Mouse (Mus musculus) hindbrain, embryonic 11.5 days (tissue): ENCODE results near the gene Cpeb3. TPM values are rescaled to one million over a fixed set of nuclear protein-coding genes. Genes with fewer than 3 reads are reported as not detected.

ENCODE experiments used
- ATAC-seq: fragments of 200-750 bp; cut with Nextera tagmentation; 2 replicates; pipeline ENCODE4 v1.8.0; 2017; ENCODE audit warnings: mild to moderate bottlenecking, moderate TSS enrichment, moderate library complexity; ENCODE audit not compliant: low FRiP score
- DNase-seq: peaks from one replicate; pipeline ENCODE4 v3.0.0-alpha.2; 2015; ENCODE audit warnings: low spot score
- H3K27ac ChIP-seq: fragments of 300-500 bp; sonication (generic); 2 replicates; pipeline ENCODE4 v1.5.1; 2014; ENCODE audit warnings: mild to moderate bottlenecking, low read depth, low read length
- H3K27me3 ChIP-seq: fragments of 300-500 bp; sonication (generic); 2 replicates; pipeline ENCODE4 v1.6.1; 2014; ENCODE audit warnings: mild to moderate bottlenecking, low read length, moderate library complexity, mixed read lengths; ENCODE audit not compliant: control insufficient read depth, insufficient read depth
- H3K36me3 ChIP-seq: fragments of 300-500 bp; sonication (generic); 2 replicates; pipeline ENCODE4 v1.6.1; 2014; ENCODE audit warnings: mild to moderate bottlenecking, low read length, moderate library complexity, mixed read lengths; ENCODE audit not compliant: control insufficient read depth, insufficient read depth
- H3K4me1 ChIP-seq: fragments of 300-500 bp; sonication (generic); replicated peaks from 2 replicates; pipeline ENCODE4 v1.6.1; 2014; ENCODE audit warnings: low read length, mixed read lengths; ENCODE audit not compliant: control insufficient read depth, insufficient read depth
- H3K4me2 ChIP-seq: fragments of 300-500 bp; sonication (generic); replicated peaks from 2 replicates; pipeline ENCODE4 v1.6.1; 2014; ENCODE audit warnings: mild to moderate bottlenecking, low read depth, low read length
- H3K4me3 ChIP-seq: fragments of 300-500 bp; sonication (generic); 2 replicates; pipeline ENCODE4 v1.5.1; 2014; ENCODE audit warnings: low read depth, low read length
- H3K9ac ChIP-seq: fragments of 300-500 bp; sonication (generic); 2 replicates; pipeline ENCODE4 v1.6.1; 2014; ENCODE audit warnings: low read depth, low read length
- H3K9me3 ChIP-seq: fragments of 300-500 bp; sonication (generic); 2 replicates; pipeline ENCODE4 v1.6.1; 2016; ENCODE audit warnings: low read length; ENCODE audit not compliant: control insufficient read depth
- whole genome bisulfite sequencing: fragments of 180-500 bp; shearing (Covaris S2); extraction: QIAGEN DNeasy Blood & Tissue Kit; methylation state at CpG from one replicate; pipeline ENCODE4 v1.1.7; 2014; 5-methylcytosine and 5-hydroxymethylcytosine counted together
- polyA plus RNA-seq: library from polyadenylated mRNA; unstranded; fragments of >200 nt; fragmentation: Nextera tagmentation; extraction: Ambion mirVana; gene quantifications from 2 replicates; pipeline ENCODE4 v1.2.1, GENCODE M21; 2014

Cpeb3 gene
- polyA plus RNA-seq, 1 experiment from 2014 or later, result 4.9 TPM

DNA sequence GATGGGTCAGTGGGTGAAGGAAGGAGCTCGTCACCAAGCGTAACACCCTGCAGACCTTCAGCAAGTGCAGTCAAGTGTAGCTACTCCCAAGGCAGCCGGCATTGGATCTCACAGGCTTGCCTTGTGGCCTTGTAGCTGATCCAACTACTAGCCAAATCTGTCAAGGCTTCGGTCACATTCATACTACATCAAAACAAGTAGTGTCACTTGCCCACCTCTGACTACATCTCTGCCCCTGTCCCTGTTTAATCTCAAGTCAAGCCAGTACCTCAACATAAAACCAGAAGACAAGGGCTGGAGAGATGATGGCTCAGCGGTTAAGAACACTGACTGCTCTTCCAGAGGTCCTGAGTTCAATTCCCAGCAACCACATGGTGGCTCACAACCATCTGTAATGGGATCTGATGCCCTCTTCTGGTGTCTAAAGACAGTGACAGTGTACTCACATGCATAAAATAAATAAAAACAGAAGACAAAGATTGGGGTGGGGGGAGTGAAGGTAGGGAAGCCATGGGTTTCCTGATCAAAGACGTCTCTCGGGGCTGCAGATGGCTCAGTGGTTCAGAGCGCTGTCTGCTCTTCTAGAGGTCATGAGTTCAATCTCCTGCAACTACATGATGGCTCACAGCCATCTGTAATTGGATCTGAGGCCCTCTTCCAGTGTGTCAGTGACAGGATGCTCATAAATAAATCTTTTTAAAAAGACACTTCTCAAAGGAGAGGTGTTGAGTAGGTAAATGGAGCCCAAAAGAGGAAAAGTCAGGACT, 194.0 kb downstream of the Cpeb3 start:
- Histone ChIP-seq H3K27me3 (no peaks in the 10 kb centered on the region), H3K36me3 (peaks cover 6% of the 10 kb centered on the region; the same call in 1 of the 2 replicates), H3K4me1 (0 out of 2 replicates have a peak, but pooled peaks cover 4% of the 10 kb centered on the region), H3K4me2 (no peak overlapping the region), H3K27ac (no peak overlapping the region), H3K4me3 (no peak overlapping the region), H3K9me3 (no peaks in the 10 kb centered on the region), H3K9ac (no peak overlapping the region)
- DNase-seq (no peak), ATAC-seq (no peak)
- WGBS, result 88% methylated on average over 8 of the region's 8 CpGs

GRCm38 (mm10) chr19:37013461-37013860, 194.9 kb downstream of the Cpeb3 start:
- Histone ChIP-seq H3K27me3 (no peaks in the 10 kb centered on the region), H3K9ac (no peak overlapping the region), H3K27ac (no peak overlapping the region), H3K4me1 (0 out of 2 replicates have a peak, but pooled peaks cover 4% of the 10 kb centered on the region), H3K4me3 (no peak overlapping the region), H3K36me3 (peaks cover 10% of the 10 kb centered on the region; the same call in 1 of the 2 replicates), H3K4me2 (no peak overlapping the region), H3K9me3 (no peaks in the 10 kb centered on the region)
- no peak for ATAC-seq
- no peak for DNase-seq
- 96% methylated on average over 6 of the region's 6 CpGs for WGBS

- Histone ChIP-seq H3K9me3 (no peaks in the 10 kb centered on the region), H3K4me2 (no peak overlapping the region), H3K9ac (no peak overlapping the region), H3K4me3 (no peak overlapping the region), H3K27ac (no peak overlapping the region), H3K36me3 (peaks cover 10% of the 10 kb centered on the region; the same call in 1 of the 2 replicates), H3K27me3 (no peaks in the 10 kb centered on the region), H3K4me1 (no peaks in the 10 kb centered on the region)
- no peak for DNase-seq
- 96% methylated on average over 3 of the region's 3 CpGs for WGBS
- ATAC-seq, result no peak
These were observed 198.5 kb downstream of the Cpeb3 start for GRCm38 (mm10) chr19:37009878-37010281.

DNA sequence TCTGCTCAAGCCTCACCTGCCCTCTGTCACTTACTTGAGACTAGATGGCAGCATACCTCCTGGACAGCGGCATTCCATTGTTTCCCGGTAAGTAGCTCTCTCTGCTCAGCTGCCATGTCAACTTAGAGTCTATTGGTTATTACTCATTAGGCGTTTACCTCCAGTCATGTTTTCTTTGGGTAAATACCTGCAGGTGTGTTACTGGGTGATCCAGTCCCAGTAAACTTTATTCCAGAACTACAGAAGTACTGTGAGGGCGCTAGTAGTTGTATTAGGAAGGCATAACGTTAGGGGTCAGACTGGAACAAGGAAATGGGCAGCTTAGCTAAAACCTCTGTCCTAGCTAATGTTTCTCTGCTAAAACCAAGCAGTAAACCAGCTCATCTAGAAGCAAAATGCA, 203.8 kb downstream of the Cpeb3 start:
- Histone ChIP-seq H3K9me3 (no peaks in the 10 kb centered on the region), H3K4me2 (no peak overlapping the region), H3K27me3 (no peaks in the 10 kb centered on the region), H3K9ac (no peak overlapping the region), H3K27ac (no peak overlapping the region), H3K4me1 (no peaks in the 10 kb centered on the region), H3K36me3 (peaks cover 8% of the 10 kb centered on the region; the same call in 1 of the 2 replicates), H3K4me3 (no peak overlapping the region)
- ATAC-seq (no peak), DNase-seq (no peak)
- WGBS, result 93% methylated on average over 5 of the region's 5 CpGs

Other genes starting within 250 kb of the Cpeb3 start
- 152 and 157 TPM in 2 replicates for gene March5, start 1.1 kb downstream of the Cpeb3 start, polyA plus RNA-seq
- 49.0 and 58.2 TPM in 2 replicates for gene Ide, start 129.3 kb upstream of the Cpeb3 start, polyA plus RNA-seq
- gene Kif11, start 167.8 kb upstream of the Cpeb3 start, polyA plus RNA-seq, result 73.5 and 79.9 TPM in 2 replicates
- 5.5 and 5.8 TPM in 2 replicates for gene Hhex, start 226.2 kb upstream of the Cpeb3 start, polyA plus RNA-seq